Mouse (Mus musculus) heart, embryonic 16.5 days (tissue): ENCODE results near the gene Vav3. TPM values are rescaled to one million over a fixed set of nuclear protein-coding genes. Genes with fewer than 3 reads are reported as not detected.

Source experiments
- ATAC-seq: fragments of 200-750 bp; cut with Nextera tagmentation; replicated peaks from 2 replicates; pipeline ENCODE4 v1.8.0; 2017; ENCODE audit warnings: moderate number of reproducible peaks; ENCODE audit not compliant: insufficient read depth, low FRiP score; ENCODE audit errors: extremely low read depth
- H3K27ac ChIP-seq: fragments of 300-500 bp; sonication (generic); 2 replicates; pipeline ENCODE4 v1.5.1; 2014; ENCODE audit warnings: mild to moderate bottlenecking, low read length, control low read depth, moderate library complexity
- H3K27me3 ChIP-seq: fragments of 300-500 bp; sonication (generic); 2 replicates; pipeline ENCODE4 v1.6.1; 2014; ENCODE audit warnings: low read length, mixed read lengths; ENCODE audit not compliant: control insufficient read depth, insufficient read depth
- H3K36me3 ChIP-seq: fragments of 300-500 bp; sonication (generic); 2 replicates; pipeline ENCODE4 v1.6.1; 2014; ENCODE audit not compliant: control insufficient read depth, insufficient read depth
- H3K4me1 ChIP-seq: fragments of 300-500 bp; sonication (generic); 2 replicates; pipeline ENCODE4 v1.6.1; 2014; ENCODE audit warnings: low read length, mixed read lengths; ENCODE audit not compliant: control insufficient read depth, insufficient read depth
- H3K4me2 ChIP-seq: fragments of 300-500 bp; sonication (generic); 2 replicates; pipeline ENCODE4 v1.6.1; 2014; ENCODE audit warnings: low read depth, mild to moderate bottlenecking, control low read depth, low read length
- H3K4me3 ChIP-seq: fragments of 300-500 bp; sonication (generic); 2 replicates; pipeline ENCODE4 v1.5.1; 2014; ENCODE audit warnings: mild to moderate bottlenecking, control low read depth, low read length
- H3K9ac ChIP-seq: fragments of 300-500 bp; sonication (generic); 2 replicates; pipeline ENCODE4 v1.6.1; 2014; ENCODE audit warnings: low read length, control low read depth
- H3K9me3 ChIP-seq: fragments of 300-500 bp; sonication (generic); replicated peaks from 2 replicates; pipeline ENCODE4 v1.6.1; 2016; ENCODE audit warnings: low read length; ENCODE audit not compliant: control insufficient read depth
- whole genome bisulfite sequencing: fragments of 180-500 bp; shearing (Covaris S2); extraction: QIAGEN DNeasy Blood & Tissue Kit; methylation state at CpG from one replicate; pipeline ENCODE4 v1.1.7; 2014; 5-methylcytosine and 5-hydroxymethylcytosine counted together
- polyA plus RNA-seq: library from polyadenylated mRNA; unstranded; fragments of >200 nt; fragmentation: Nextera tagmentation; extraction: Ambion mirVana; gene quantifications from 2 replicates; pipeline ENCODE4 v1.2.1, GENCODE M21; 2015

Gene Vav3
- polyA plus RNA-seq, 1 experiment from 2014 or later, result 8.0 TPM

DNA sequence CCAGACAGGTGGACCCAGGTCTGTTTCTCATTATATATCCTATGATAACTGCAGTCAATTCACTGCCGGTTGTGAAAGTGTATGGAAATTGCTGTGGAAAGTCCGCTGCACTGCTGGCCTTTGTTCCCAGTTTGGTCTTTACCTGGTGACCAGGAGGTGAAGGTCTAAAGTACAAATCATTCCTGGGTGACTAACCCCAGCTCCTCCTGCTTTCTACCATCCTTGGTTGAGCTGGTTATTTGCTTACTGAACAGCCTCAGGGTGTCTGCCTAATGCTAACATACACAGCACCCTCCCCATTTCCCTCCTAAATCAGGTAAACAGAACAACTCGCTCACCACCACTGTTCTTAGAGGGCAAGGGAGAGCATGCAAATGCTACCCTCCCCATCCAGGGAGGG lies 237.9 kb downstream of the Vav3 start:
- Histone ChIP-seq H3K4me3 (no peak overlapping the region), H3K9ac (no peak overlapping the region), H3K27ac (no peak overlapping the region), H3K9me3 (no peaks in the 10 kb centered on the region), H3K27me3 (no peaks in the 10 kb centered on the region), H3K4me1 (no peaks in the 10 kb centered on the region), H3K4me2 (no peak overlapping the region), H3K36me3 (no peaks in the 10 kb centered on the region)
- ATAC-seq, result no peak
- WGBS, result 87% methylated on average over 3 of the region's 3 CpGs

DNA sequence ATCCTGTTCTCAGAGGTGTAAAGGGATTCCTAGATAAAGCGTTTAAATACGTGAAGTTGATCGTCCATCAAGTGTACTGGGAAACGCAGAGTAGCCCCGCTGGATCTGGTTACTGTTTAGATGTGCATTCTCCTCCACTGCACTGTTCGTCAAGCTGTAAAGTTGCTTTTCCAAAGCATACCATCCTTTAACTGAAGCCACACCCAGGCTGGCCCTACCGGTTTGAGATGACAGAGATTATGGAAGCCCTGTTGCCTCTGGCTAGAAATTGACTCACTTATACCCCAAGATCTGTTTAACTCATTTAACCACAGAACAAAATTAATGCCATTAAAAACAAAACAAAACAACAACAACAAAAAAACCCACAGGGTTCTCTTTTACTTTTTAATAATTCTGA lies 238.5 kb downstream of the Vav3 start:
- Histone ChIP-seq H3K4me1 (no peaks in the 10 kb centered on the region), H3K36me3 (no peaks in the 10 kb centered on the region), H3K27ac (no peak overlapping the region), H3K27me3 (no peaks in the 10 kb centered on the region), H3K4me2 (no peak overlapping the region), H3K9ac (no peak overlapping the region), H3K4me3 (no peak overlapping the region), H3K9me3 (no peaks in the 10 kb centered on the region)
- no peak for ATAC-seq
- WGBS, result 56% methylated on average over 7 of the region's 7 CpGs

DNA sequence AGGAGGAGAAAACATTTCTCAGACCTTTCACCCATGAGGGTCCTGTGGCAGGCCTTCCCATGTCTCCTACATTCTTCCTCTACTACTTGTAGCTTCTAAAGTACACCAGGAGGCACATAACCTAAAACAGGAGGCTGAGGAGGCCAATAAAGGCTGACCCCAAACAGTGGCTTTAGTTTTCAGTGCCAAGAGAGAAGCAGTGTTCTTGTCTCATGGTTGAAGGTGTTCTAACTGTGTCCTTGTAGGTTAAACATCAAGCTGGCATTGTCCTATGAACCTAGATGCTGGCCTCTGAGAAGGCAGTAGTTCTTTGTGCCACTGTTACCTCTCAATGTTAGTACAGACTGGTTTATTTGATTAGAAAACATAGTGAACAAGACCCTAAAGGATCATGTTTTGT lies 245.5 kb downstream of the Vav3 start:
- Histone ChIP-seq H3K36me3 (no peaks in the 10 kb centered on the region), H3K4me2 (no peak overlapping the region), H3K4me1 (no peaks in the 10 kb centered on the region), H3K27ac (no peak overlapping the region), H3K9ac (no peak overlapping the region), H3K9me3 (no peaks in the 10 kb centered on the region), H3K27me3 (no peaks in the 10 kb centered on the region), H3K4me3 (no peak overlapping the region)
- no peak for ATAC-seq

DNA sequence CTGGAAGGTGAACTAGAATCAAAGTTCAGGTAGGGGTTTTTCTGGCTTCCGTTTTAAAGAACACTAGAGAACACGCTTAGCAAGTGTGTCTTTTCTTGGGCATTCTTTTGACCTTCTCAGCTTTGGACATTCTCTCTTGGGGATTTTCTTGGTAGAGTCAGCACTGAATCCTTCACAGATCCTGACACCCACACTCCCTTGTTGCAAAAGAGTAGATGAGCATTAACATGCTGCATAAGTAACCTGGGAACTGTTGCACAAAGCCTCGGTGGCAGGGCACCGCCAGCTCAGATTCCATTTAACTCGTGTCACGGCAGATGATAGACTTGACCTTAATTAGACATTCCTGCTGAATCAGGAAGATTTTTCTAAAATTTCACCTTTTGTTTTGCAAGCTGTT lies 252.5 kb downstream of the Vav3 start:
- H3K9ac ChIP-seq, result no peak overlapping the region
- no peak for ATAC-seq
- 81% methylated on average over 6 of the region's 6 CpGs for WGBS
- H3K4me1 ChIP-seq, result peaks cover 5% of the 10 kb centered on the region; the same call in 1 of the 2 replicates
- H3K36me3 ChIP-seq, result no peaks in the 10 kb centered on the region
- no peaks in the 10 kb centered on the region for H3K27me3 ChIP-seq
- H3K4me2 ChIP-seq, result no peak overlapping the region
- H3K27ac ChIP-seq, result no peak overlapping the region
- H3K9me3 ChIP-seq, result no peaks in the 10 kb centered on the region
- H3K4me3 ChIP-seq, result no peak overlapping the region

DNA sequence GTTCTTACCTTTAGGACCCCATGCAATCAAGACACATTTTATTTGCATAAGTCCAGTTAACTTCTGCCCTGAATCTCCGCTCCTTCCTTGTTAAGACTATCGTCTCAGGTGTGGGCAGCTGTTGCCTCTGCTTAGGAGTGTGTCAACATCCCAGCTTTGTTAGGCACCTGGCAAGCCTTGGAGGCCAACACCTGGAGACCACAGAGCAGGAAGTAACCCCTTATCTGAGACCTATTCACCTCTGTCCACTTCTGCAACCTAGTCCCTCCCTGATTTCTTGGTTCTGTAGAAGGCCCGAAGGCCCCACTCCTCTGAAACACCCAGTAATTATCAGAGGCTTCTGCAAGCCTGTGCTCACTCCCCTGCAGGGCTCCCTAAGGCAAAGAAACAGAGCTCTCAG lies 255.6 kb downstream of the Vav3 start:
- Histone ChIP-seq H3K9me3 (no peaks in the 10 kb centered on the region), H3K4me1 (peaks cover 5% of the 10 kb centered on the region; the same call in 1 of the 2 replicates), H3K27ac (no peak overlapping the region), H3K9ac (no peak overlapping the region), H3K36me3 (no peaks in the 10 kb centered on the region), H3K4me3 (no peak overlapping the region), H3K4me2 (no peak overlapping the region), H3K27me3 (no peaks in the 10 kb centered on the region)
- no peak for ATAC-seq
- 58% methylated on average over 3 of the region's 3 CpGs for WGBS

DNA sequence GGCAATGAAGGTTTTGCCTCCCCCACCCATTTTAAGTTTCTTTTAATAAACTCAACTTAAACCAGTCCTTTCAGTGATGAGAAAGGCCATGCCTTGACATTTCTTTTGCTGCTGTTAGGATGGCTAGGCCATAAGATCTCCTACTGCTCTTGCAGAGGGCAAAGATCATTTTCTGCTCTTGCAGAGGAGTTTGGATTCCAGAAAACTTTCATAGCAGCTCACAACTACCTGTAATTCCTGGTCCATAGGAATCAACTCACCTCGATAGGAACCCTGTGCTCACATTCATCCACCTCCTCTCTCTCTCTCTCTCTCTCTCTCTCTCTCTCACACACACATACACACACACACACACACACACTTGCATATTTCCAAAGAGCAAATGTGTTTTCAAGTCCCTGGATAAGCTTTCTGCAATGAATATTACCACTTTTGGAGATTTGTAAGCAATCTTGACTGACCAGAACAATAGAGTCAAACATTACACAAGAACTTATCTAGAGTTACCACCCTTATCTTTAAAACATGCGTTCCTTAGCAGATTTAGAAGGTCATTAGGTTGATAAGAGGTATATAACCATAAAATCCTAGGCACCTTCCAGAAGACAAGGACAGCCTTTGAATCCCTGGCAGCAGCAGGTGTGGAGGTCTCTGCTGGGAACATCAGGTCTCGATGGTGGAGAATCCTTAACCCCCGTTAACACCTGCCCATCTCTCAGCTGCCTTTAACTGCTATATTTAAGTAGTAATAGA lies 260.4 kb downstream of the Vav3 start:
- Histone ChIP-seq H3K4me1 (no peaks in the 10 kb centered on the region), H3K27me3 (no peaks in the 10 kb centered on the region), H3K4me2 (no peak overlapping the region), H3K9ac (no peak overlapping the region), H3K9me3 (no peaks in the 10 kb centered on the region), H3K27ac (no peak overlapping the region), H3K4me3 (no peak overlapping the region), H3K36me3 (no peaks in the 10 kb centered on the region)
- WGBS, result 64% methylated on average over 4 of the region's 4 CpGs
- ATAC-seq, result no peak

DNA sequence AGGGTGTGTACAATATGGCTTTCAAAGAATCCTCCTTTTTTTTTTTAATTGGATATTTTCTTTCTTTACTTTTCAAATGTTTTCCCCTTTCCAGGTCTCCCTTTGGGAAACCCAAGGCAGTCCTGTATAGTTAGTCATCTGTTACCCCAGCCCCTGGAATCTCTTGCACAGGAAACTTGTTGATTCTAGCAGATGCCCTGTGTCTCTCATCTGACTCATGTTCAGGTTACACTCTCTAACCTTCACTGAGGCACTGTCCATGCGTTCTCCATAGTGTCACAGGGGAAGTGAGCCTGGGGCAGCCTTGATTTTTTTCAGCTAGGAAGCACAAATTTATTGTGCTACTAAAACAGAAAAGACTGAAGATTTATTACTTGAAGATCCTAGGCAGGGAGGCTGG lies 262.3 kb downstream of the Vav3 start:
- ATAC-seq, result no peak
- 57% methylated on average over 1 of the region's 1 CpGs for WGBS
- no peak overlapping the region for H3K27ac ChIP-seq

DNA sequence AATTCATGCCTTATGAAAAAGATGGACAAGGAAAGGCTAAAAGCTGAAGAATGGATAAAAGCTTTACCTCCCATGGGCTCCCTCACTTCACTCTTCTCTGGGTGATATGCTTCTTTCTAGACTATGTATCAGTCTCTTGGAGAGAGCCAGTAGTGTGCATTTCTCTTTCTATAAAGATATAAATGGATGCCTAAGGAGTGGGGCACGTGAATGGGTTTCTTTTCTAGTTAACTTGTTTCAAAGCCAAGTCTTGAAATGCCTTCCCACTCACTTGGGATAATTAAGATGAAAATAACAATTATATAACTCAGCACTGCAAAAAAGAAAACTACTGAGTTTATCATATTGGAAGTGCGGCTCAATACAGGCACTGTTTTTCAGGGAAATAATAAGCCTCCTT lies 265.7 kb downstream of the Vav3 start:
- H3K4me1 ChIP-seq, result no peaks in the 10 kb centered on the region
- no peak overlapping the region for H3K4me3 ChIP-seq
- 85% methylated on average over 2 of the region's 2 CpGs for WGBS
- H3K27me3 ChIP-seq, result no peaks in the 10 kb centered on the region
- no peaks in the 10 kb centered on the region for H3K9me3 ChIP-seq
- H3K9ac ChIP-seq, result no peak overlapping the region
- H3K36me3 ChIP-seq, result no peaks in the 10 kb centered on the region
- no peak overlapping the region for H3K4me2 ChIP-seq
- H3K27ac ChIP-seq, result no peak overlapping the region
- ATAC-seq, result no peak

More for the DNA sequence above, 262.3 kb downstream of the Vav3 start:
- H3K4me1 ChIP-seq, result no peaks in the 10 kb centered on the region
- H3K36me3 ChIP-seq, result no peaks in the 10 kb centered on the region
- no peak overlapping the region for H3K4me3 ChIP-seq
- H3K9ac ChIP-seq, result no peak overlapping the region
- H3K4me2 ChIP-seq, result no peak overlapping the region
- no peaks in the 10 kb centered on the region for H3K27me3 ChIP-seq
- H3K9me3 ChIP-seq, result no peaks in the 10 kb centered on the region

DNA sequence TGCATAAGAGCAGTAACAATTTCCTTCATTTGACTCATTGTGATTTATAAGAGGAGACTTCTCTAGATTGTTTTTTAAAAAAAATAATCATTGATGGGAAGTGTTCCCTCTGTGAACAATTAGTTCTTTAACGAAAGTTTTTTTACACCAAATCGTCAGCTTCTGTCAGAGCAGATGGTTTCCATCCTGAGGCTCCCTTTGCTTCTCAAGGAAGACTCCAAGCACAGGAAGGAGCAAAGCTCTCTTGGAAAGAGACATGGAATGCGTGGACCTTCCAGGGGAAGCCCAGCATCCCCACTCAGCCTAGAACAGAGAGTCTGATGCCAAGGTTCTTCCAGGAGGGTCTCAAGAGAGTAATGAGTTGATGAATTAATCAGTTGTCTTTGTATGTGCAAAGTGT lies 281.3 kb downstream of the Vav3 start:
- 0 out of 2 replicates have a peak, but pooled peaks have one; percentile 49 for ATAC-seq
- 50% methylated on average over 3 of the region's 3 CpGs for WGBS
- H3K9me3 ChIP-seq, result no peaks in the 10 kb centered on the region
- H3K27ac ChIP-seq, result no peak overlapping the region
- no peaks in the 10 kb centered on the region for H3K4me1 ChIP-seq
- no peaks in the 10 kb centered on the region for H3K36me3 ChIP-seq
- no peak overlapping the region for H3K9ac ChIP-seq
- H3K4me3 ChIP-seq, result no peak overlapping the region
- H3K4me2 ChIP-seq, result no peak overlapping the region
- H3K27me3 ChIP-seq, result no peaks in the 10 kb centered on the region
